Mouse (Mus musculus) E14TG2a.4 (cell line): ENCODE data around the gene Mtmr11.
A peak's percentile ranks its signal among the peaks of the same experiment; 100 is the strongest.
"Not testable (repeated sequence)": the region's sequence is repeated elsewhere in the genome, so short reads cannot be mapped to it uniquely, and the experiment has no call there.

ENCODE experiments used
- H3K27me3 ChIP-seq: 2 replicates; pipeline ENCODE4 v1.6.1; 2014; ENCODE audit warnings: low read length, control low read depth; ENCODE audit not compliant: insufficient read depth
- H3K36me3 ChIP-seq: 2 replicates; pipeline ENCODE4 v1.6.1; 2014; ENCODE audit warnings: low read length, control low read depth; ENCODE audit not compliant: insufficient read depth
- H3K4me1 ChIP-seq: replicated peaks from 2 replicates; pipeline ENCODE4 v1.6.1; 2014; ENCODE audit warnings: low read depth, low read length, control low read depth
- H3K4me3 ChIP-seq: replicated peaks from 2 replicates; pipeline ENCODE4 v1.5.1; 2014; ENCODE audit warnings: mild to moderate bottlenecking, low read length
- H3K9me3 ChIP-seq: 2 replicates; pipeline ENCODE4 v1.6.1; 2014; ENCODE audit warnings: low read length, control low read depth
- CTCF ChIP-seq: conservative IDR thresholded peaks from 2 replicates; pipeline ENCODE4 v1.5.1; 2014; ENCODE audit warnings: low read length
- NANOG ChIP-seq: IDR thresholded peaks from 2 replicates; pipeline ENCODE4 v1.6.1; 2014; ENCODE audit warnings: borderline replicate concordance, low read length, mixed read lengths
- POU5F1 ChIP-seq: IDR thresholded peaks from 2 replicates; pipeline ENCODE4 v1.6.1; 2014; ENCODE audit warnings: low read length, borderline replicate concordance

Mtmr11 gene

GRCm38 (mm10) chr3:96219191-96219641 is 57.4 kb downstream of the Mtmr11 start:
- H3K4me3 ChIP-seq: peak overlapping the region; percentile 84
- peaks cover 12% of the 10 kb centered on the region; the same call in 1 of the 2 replicates for H3K27me3 ChIP-seq
- peaks cover 35% of the 10 kb centered on the region for H3K4me1 ChIP-seq
- no peaks in the 10 kb centered on the region for H3K36me3 ChIP-seq
- H3K9me3 ChIP-seq: no peaks in the 10 kb centered on the region
- TF ChIP-seq NANOG: no peak
- no peak for TF ChIP-seq CTCF
- no peak for TF ChIP-seq POU5F1

- TF ChIP-seq NANOG: no peak
- H3K4me3 ChIP-seq: peak within 1 kb of the TSS; percentile 84
- no peaks in the 10 kb centered on the region for H3K9me3 ChIP-seq
- no peaks in the 10 kb centered on the region for H3K36me3 ChIP-seq
- peaks cover 12% of the 10 kb centered on the region; the same call in 1 of the 2 replicates for H3K27me3 ChIP-seq
- peaks cover 35% of the 10 kb centered on the region for H3K4me1 ChIP-seq
These were observed 57.9 kb downstream of the Mtmr11 start, which contains the start of the genes Bola1 and Hist2h2ab for GRCm38 (mm10) chr3:96219661-96220130. Bola1 (minus strand) TSS chr3:96219709. Hist2h2ab (plus strand) TSS chr3:96219865.

GRCm38 (mm10) chr3:96220131-96220764 is 58.4 kb downstream of the Mtmr11 start:
- not testable (repeated sequence) for H3K36me3 ChIP-seq, H3K9me3 ChIP-seq
- Histone ChIP-seq H3K4me1 (peaks cover 37% of the 10 kb centered on the region), H3K27me3 (peaks cover 12% of the 10 kb centered on the region; the same call in 1 of the 2 replicates), H3K4me3 (peak overlapping the region; percentile 84)

- peaks cover 43% of the 10 kb centered on the region for H3K4me1 ChIP-seq
- no peaks in the 10 kb centered on the region for H3K36me3 ChIP-seq
- TF ChIP-seq NANOG (no peak), POU5F1 (no peak), CTCF (no peak)
- H3K9me3 ChIP-seq: no peaks in the 10 kb centered on the region
- H3K27me3 ChIP-seq: peaks cover 12% of the 10 kb centered on the region; the same call in 1 of the 2 replicates
- H3K4me3 ChIP-seq: peak within 1 kb of the TSS; percentile 84
These were observed 59.2 kb downstream of the Mtmr11 start, which contains the start of the genes Hist2h2ac and Hist2h2be for GRCm38 (mm10) chr3:96220765-96221639. Hist2h2ac (minus strand) TSS chr3:96220880. Hist2h2be (plus strand) TSS chr3:96221119.
